Mouse (Mus musculus) myocyte (in vitro differentiated cells): ENCODE results near the gene Abcb8.
A peak's percentile ranks its signal among the peaks of the same experiment; 100 is the strongest.

Experiments
- E2F4 ChIP-seq: IDR thresholded peaks from one replicate; pipeline ENCODE4 v1.6.1; 2011; ENCODE audit warnings: mild to moderate bottlenecking, control low read depth, moderate library complexity; ENCODE audit not compliant: insufficient read depth
- MAX ChIP-seq: IDR thresholded peaks from one replicate; pipeline ENCODE4 v1.6.1; 2011; ENCODE audit warnings: low read depth, mild to moderate bottlenecking, control low read depth
- MYOD1 ChIP-seq, 3 experiments: IDR thresholded peaks; one replicate each; pipeline ENCODE4 v1.6.1; 2011; ENCODE audit warnings: control low read depth in 2 of 3, low read depth in 2 of 3, mild to moderate bottlenecking in 2 of 3, moderate library complexity in 1 of 3; ENCODE audit not compliant: insufficient read length in 2 of 3, control insufficient read depth in 1 of 3
- POLR2A ChIP-seq: IDR thresholded peaks from one replicate; pipeline ENCODE4 v1.6.1; 2011; ENCODE audit warnings: low read depth, mild to moderate bottlenecking, control low read depth, moderate library complexity; ENCODE audit not compliant: insufficient read length
- REST ChIP-seq: IDR thresholded peaks from one replicate; pipeline ENCODE4 v1.6.1; 2011; ENCODE audit warnings: mild to moderate bottlenecking, control low read depth, moderate library complexity; ENCODE audit not compliant: insufficient read depth, insufficient read length
- SRF ChIP-seq: IDR thresholded peaks from one replicate; pipeline ENCODE4 v1.6.1; 2011; ENCODE audit warnings: low read depth; ENCODE audit not compliant: control insufficient read depth, insufficient read length
- USF1 ChIP-seq: IDR thresholded peaks from one replicate; pipeline ENCODE4 v1.6.1; 2011; ENCODE audit warnings: low read depth, mild to moderate bottlenecking, control low read depth, moderate library complexity

DNA sequence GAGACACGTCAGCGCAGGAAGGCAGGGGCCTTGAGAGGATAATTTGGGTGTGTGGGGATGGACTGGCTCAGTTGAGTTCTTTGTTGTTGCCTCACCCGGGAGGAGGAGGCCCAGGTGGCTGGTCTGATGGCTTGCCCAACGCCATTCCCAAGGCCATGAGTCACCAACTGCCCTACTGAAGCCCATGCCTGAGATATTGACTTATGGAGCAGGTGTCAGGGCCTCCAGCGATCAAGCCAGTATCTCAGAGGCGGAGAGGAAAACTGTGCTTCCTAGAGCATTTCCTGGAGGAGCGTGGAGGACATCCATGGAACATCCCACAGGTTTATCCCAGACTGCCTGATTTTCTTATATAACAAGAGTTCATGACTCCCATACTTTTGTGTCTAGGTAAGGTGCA lies 739 bp upstream of the Abcb8 start:
- TF ChIP-seq POLR2A: no peak
- TF ChIP-seq SRF: no peak
- TF ChIP-seq MAX: no peak
- no peak for TF ChIP-seq USF1
- peak; percentile 13 to 86 (median 67) for TF ChIP-seq MYOD1 (IDR thresholded peaks at IDR 0.05; ENCODE audit: control insufficient read depth in 1 of 3, insufficient read length in 2 of 3, low read depth in 2 of 3)
- TF ChIP-seq REST: no peak
- no peak for TF ChIP-seq E2F4
